Mouse (Mus musculus) intestine, embryonic 14.5 days (tissue): Measurements from ENCODE around the gene Drg1. TPM values are rescaled to one million over a fixed set of nuclear protein-coding genes. Genes with fewer than 3 reads are reported as not detected.

Source experiments
- ATAC-seq: fragments of 200-750 bp; cut with Nextera tagmentation; replicated peaks from 2 replicates; pipeline ENCODE4 v1.8.0; 2017; ENCODE audit warnings: low read depth, moderate number of reproducible peaks, moderate TSS enrichment, moderate library complexity; ENCODE audit not compliant: low FRiP score, low TSS enrichment
- DNase-seq: peaks from one replicate; pipeline ENCODE4 v3.0.0-alpha.2; 2018; ENCODE audit warnings: low spot score
- H3K27ac ChIP-seq: fragments of 300-500 bp; sonication (generic); 2 replicates; pipeline ENCODE4 v1.5.1; 2014; ENCODE audit warnings: low read depth, mild to moderate bottlenecking, control low read depth
- H3K27me3 ChIP-seq: fragments of 300-500 bp; sonication (generic); replicated peaks from 2 replicates; pipeline ENCODE4 v1.6.1; 2014; ENCODE audit warnings: low read length, control low read depth; ENCODE audit not compliant: control insufficient read depth, insufficient read depth
- H3K36me3 ChIP-seq: fragments of 300-500 bp; sonication (generic); 2 replicates; pipeline ENCODE4 v1.6.1; 2014; ENCODE audit warnings: low read length, control low read depth; ENCODE audit not compliant: control insufficient read depth, insufficient read depth
- H3K4me1 ChIP-seq: fragments of 300-500 bp; sonication (generic); replicated peaks from 2 replicates; pipeline ENCODE4 v1.6.1; 2014; ENCODE audit warnings: low read length, control low read depth, mixed read lengths; ENCODE audit not compliant: control insufficient read depth, insufficient read depth
- H3K4me2 ChIP-seq: fragments of 300-500 bp; sonication (generic); 2 replicates; pipeline ENCODE4 v1.6.1; 2014; ENCODE audit warnings: low read length
- H3K4me3 ChIP-seq: fragments of 300-500 bp; sonication (generic); 2 replicates; pipeline ENCODE4 v1.5.1; 2014; ENCODE audit warnings: low read depth, low read length, control low read depth, mixed read lengths
- H3K9ac ChIP-seq: fragments of 300-500 bp; sonication (generic); 2 replicates; pipeline ENCODE4 v1.6.1; 2014; ENCODE audit warnings: mild to moderate bottlenecking, low read length
- H3K9me3 ChIP-seq: fragments of 300-500 bp; sonication (generic); 2 replicates; pipeline ENCODE4 v1.6.1; 2016; ENCODE audit warnings: low read length, control low read depth; ENCODE audit not compliant: control insufficient read depth
- WGBS: fragments of 180-500 bp; shearing (Covaris S2); extraction: QIAGEN DNeasy Blood & Tissue Kit; methylation state at CpG from one replicate; pipeline ENCODE4 v1.1.7; 2014; 5-methylcytosine and 5-hydroxymethylcytosine counted together
- polyA plus RNA-seq: library from polyadenylated mRNA; unstranded; fragments of >200 nt; fragmentation: Nextera tagmentation; extraction: Ambion mirVana; gene quantifications from 2 replicates; pipeline ENCODE4 v1.2.1, GENCODE M21; 2014

The Drg1 gene
- polyA plus RNA-seq, 1 experiment from 2014 or later = 221 TPM

DNA sequence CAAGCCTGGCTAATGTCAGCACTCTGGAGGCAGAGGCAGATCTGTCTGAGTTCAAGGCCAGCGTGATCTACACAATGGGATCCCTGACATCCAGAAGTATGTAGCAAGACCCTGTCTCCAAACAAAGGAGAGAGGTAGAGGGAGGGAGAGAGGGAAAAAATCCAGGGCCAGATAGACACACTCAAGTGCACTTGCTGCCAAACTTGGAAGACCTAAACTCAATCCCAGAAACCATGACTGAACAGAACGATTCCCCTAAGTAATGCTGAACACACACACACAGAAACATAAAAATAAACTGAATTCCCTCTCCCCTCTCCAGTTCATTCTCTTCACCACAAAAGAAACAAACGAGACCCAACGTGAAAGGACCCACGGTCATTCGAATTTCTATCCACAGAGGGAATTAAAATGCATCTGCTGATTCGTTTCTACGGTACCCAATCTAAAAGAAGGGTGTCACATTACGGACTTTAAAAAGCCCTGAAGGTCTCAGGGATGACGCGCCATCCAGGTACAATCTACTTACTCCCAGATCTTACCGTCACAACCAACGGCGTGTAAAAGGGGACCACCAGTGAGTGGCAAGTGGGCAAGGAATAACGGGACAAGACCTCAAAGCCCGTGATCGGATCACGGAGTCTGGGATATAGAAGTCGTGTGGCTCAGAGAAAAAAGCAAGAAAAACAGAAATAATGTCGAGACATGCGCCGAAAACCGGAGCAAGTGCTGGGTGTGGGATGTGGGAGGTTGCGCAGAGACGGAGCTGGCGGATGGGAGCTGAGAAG is 730 bp downstream of the Drg1 start:
- under 1% methylated on average over 26 of the region's 26 CpGs for WGBS
- Histone ChIP-seq H3K4me3 (peak overlapping the region; percentile 93), H3K9ac (peak overlapping the region; percentile 98), H3K27ac (peak overlapping the region; percentile 94), H3K9me3 (no peaks in the 10 kb centered on the region), H3K4me2 (peak overlapping the region; percentile 66), H3K27me3 (no peaks in the 10 kb centered on the region), H3K4me1 (peaks cover 18% of the 10 kb centered on the region), H3K36me3 (peaks cover 38% of the 10 kb centered on the region)
- peak; percentile 76 for DNase-seq
- peak; percentile 4; the same call in 1 of the 2 replicates for ATAC-seq

DNA sequence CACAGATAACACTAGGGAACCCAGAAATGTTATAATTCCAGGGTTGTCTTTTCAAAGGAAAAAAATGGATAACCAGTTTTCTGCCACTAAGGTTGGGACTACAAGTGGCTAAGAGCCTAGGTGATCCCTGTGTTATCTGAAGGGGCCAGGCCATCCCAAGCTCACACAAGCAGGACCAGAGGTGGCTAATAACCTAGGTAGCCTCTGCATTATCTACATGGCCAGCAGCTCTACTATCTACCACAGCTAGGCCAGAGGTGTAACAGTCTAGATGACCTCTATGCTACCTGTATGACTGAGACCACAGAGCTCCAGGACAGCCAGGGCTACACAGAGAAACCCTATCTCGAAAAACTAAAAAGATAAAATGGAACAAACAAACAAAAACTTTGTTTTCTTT is 6.7 kb downstream of the Drg1 start:
- DNase-seq (no peak), ATAC-seq (no peak)
- Histone ChIP-seq H3K4me3 (no peak overlapping the region), H3K4me2 (no peak overlapping the region), H3K27ac (no peak overlapping the region), H3K4me1 (0 out of 2 replicates have a peak, but pooled peaks cover 5% of the 10 kb centered on the region), H3K27me3 (no peaks in the 10 kb centered on the region), H3K36me3 (peaks cover 91% of the 10 kb centered on the region), H3K9ac (no peak overlapping the region), H3K9me3 (no peaks in the 10 kb centered on the region)
- WGBS = 100% methylated on average over 1 of the region's 1 CpGs

DNA sequence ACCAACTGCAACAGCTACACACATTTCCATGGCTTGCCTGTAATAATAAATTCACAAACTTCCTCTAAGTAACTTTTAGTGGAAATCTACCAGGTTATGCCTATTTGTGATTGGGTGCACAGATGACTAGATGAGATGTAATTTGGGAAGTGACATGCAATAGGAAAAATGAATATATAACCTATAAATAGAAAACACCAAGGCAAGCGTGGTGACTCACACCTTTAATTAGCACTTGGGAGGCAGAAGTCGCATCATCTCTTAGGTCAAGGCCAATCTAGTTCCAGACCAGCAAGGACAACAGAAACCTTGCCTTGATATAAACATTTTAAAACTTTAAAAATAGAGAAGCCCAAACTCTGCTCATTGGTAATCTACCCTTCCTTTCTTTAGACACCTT is 18.8 kb downstream of the Drg1 start:
- H3K4me2 ChIP-seq = no peak overlapping the region
- no peaks in the 10 kb centered on the region for H3K27me3 ChIP-seq
- ATAC-seq = no peak
- H3K4me3 ChIP-seq = no peak overlapping the region
- no peak for DNase-seq
- 94% methylated on average over 2 of the region's 2 CpGs for WGBS
- no peak overlapping the region for H3K9ac ChIP-seq
- H3K9me3 ChIP-seq = no peaks in the 10 kb centered on the region
- H3K4me1 ChIP-seq = no peaks in the 10 kb centered on the region
- peaks cover 100% of the 10 kb centered on the region for H3K36me3 ChIP-seq
- no peak overlapping the region for H3K27ac ChIP-seq

DNA sequence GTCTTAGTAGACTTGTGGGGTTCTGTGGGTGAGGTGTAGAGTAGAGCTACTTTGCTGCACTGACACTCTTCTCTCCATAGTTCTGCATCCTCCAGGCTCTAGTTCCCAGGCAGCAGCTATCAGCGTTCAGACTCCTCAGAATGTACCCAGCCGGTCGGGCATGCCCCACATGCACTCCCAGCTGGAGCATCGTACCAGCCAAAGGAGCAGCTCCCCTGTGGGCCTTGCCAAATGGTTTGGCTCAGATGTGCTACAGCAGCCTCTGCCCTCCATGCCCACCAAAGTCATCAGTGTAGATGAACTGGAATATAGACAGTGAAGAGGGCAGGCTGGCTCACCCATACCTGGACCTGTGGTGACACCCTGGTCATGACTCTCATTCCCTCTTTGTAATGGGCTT is 22.4 kb downstream of the Drg1 start:
- DNase-seq (no peak), ATAC-seq (no peak)
- Histone ChIP-seq H3K4me2 (no peak overlapping the region), H3K4me1 (no peaks in the 10 kb centered on the region), H3K4me3 (no peak overlapping the region), H3K9ac (no peak overlapping the region), H3K9me3 (no peaks in the 10 kb centered on the region), H3K27ac (no peak overlapping the region), H3K36me3 (peaks cover 99% of the 10 kb centered on the region), H3K27me3 (no peaks in the 10 kb centered on the region)
- WGBS = 83% methylated on average over 4 of the region's 4 CpGs

DNA sequence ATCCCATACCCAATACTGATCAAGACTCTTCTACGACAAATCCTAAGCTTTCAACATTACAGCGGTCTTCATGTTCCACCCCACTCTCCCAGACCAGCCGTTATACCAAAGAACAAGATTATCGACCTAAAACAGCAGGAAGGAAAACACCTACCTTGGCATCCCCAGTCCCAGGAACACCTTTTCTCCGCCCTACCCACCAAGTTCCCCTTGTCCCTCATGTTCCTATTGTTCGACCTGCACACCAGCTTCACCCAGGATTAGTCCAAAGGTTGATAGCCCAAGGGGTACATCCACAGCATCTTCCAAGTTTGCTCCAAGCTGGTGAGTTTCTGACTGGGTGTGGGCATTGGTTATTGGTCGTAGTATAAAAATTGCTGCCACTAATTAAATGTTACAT is 23.8 kb downstream of the Drg1 start:
- 92% methylated on average over 7 of the region's 7 CpGs for WGBS
- H3K27me3 ChIP-seq = no peaks in the 10 kb centered on the region
- H3K36me3 ChIP-seq = peaks cover 99% of the 10 kb centered on the region
- no peaks in the 10 kb centered on the region for H3K4me1 ChIP-seq
- no peak for ATAC-seq
- no peak overlapping the region for H3K4me2 ChIP-seq
- H3K9ac ChIP-seq = no peak overlapping the region
- H3K4me3 ChIP-seq = no peak overlapping the region
- H3K27ac ChIP-seq = no peak overlapping the region
- H3K9me3 ChIP-seq = no peaks in the 10 kb centered on the region
- no peak for DNase-seq

DNA sequence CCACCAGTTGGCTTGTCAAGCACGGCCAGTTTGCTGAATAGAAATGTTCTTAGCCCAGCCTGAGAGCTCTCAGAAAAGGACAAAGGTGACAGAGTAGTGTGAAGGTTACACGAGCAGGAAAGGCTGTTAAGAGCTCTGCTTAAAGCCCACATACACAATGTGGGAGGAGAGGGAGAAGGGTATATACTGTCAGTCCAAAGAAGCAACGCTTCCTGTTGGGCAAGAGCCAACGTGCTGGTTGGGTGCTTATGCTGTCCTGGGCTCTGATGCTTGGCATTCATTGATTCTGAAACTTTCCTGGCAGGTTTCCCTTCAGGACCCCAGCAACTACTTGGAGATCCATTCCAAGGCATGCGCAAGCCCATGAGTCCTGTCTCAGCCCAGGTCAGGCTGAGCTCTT is 30.9 kb downstream of the Drg1 start:
- Histone ChIP-seq H3K9ac (no peak overlapping the region), H3K4me3 (no peak overlapping the region), H3K27me3 (no peaks in the 10 kb centered on the region), H3K27ac (no peak overlapping the region), H3K4me1 (no peaks in the 10 kb centered on the region), H3K36me3 (peaks cover 90% of the 10 kb centered on the region), H3K4me2 (no peak overlapping the region), H3K9me3 (no peaks in the 10 kb centered on the region)
- DNase-seq (no peak), ATAC-seq (no peak)
- WGBS = 91% methylated on average over 5 of the region's 5 CpGs

DNA sequence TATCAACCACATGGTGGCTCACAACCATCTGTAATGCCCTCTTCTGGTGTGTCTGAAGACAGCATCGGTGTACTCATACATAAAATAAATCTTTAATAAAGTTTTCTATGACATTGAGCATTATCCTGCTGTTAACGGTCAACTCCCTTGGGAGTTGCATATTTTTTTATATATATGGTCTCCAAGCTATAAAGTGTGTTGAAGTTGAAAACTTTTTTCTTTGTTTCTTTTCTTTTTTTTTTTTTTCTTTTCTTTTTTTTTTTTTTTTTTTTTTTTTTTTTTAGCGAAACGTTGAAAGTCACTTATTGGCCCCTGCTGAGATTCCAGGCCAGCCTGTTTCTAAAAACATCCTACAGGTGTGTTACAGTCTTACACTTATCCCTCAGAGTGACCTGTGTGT is 32.5 kb downstream of the Drg1 start:
- H3K4me1 ChIP-seq = no peaks in the 10 kb centered on the region
- ATAC-seq = no peak

DNA sequence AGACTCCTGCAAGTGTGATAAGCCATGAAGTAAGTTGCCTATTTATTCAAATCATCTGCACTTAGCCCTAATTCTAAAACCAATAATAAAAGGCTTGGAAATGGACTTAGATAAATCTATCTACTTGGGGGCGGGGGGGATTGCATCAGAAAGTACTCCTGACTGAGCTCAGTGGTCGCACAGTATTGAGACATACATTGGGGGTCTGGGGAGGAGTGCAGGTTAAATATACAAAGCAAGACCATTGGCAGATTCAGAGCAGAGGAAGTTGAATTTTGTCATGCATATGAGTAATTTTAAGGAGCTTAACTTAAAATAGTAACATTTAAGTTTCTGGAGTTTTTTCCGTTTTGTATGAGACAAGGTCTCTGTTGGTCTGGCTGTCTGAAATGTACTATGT is 34.0 kb downstream of the Drg1 start:
- WGBS = 83% methylated on average over 3 of the region's 3 CpGs

More for the DNA sequence above, 32.5 kb downstream of the Drg1 start:
- Histone ChIP-seq H3K9me3 (no peaks in the 10 kb centered on the region), H3K4me3 (no peak overlapping the region), H3K4me2 (no peak overlapping the region), H3K27me3 (no peaks in the 10 kb centered on the region), H3K9ac (no peak overlapping the region), H3K36me3 (peaks cover 91% of the 10 kb centered on the region), H3K27ac (no peak overlapping the region)
- WGBS = 93% methylated on average over 4 of the region's 4 CpGs
- no peak for DNase-seq

DNA sequence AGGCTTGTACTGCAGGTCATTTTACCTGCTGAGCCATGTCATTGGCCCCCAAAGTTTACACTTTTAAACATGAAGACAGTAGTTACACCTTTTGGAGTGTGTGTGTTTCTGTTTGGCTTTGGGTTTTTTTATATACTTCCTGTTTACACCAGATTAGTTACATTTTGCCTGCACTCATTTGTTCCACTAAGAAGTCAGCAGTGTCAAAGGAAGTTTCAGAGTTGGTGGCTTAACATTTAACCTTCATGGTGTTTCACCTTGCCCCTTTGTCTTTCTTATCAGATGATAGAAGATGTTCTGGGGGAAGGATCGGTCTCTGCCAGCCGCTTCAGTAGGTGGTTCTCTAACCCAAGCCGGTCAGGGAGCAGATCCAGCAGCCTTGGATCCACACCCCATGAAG is 39.1 kb downstream of the Drg1 start:
- ATAC-seq = no peak
- H3K9ac ChIP-seq = no peak overlapping the region
- H3K27ac ChIP-seq = no peak overlapping the region
- no peak overlapping the region for H3K4me3 ChIP-seq
- 94% methylated on average over 3 of the region's 3 CpGs for WGBS
- no peak overlapping the region for H3K4me2 ChIP-seq
- H3K4me1 ChIP-seq = no peaks in the 10 kb centered on the region
- no peak for DNase-seq
- H3K9me3 ChIP-seq = no peaks in the 10 kb centered on the region
- no peaks in the 10 kb centered on the region for H3K27me3 ChIP-seq
- peaks cover 91% of the 10 kb centered on the region for H3K36me3 ChIP-seq

More for the DNA sequence above, 34.0 kb downstream of the Drg1 start:
- no peak for ATAC-seq
- Histone ChIP-seq H3K36me3 (peaks cover 87% of the 10 kb centered on the region), H3K4me2 (no peak overlapping the region), H3K4me3 (no peak overlapping the region), H3K9ac (no peak overlapping the region), H3K4me1 (no peaks in the 10 kb centered on the region), H3K27me3 (no peaks in the 10 kb centered on the region), H3K9me3 (no peaks in the 10 kb centered on the region), H3K27ac (no peak overlapping the region)
- DNase-seq = no peak
